Mouse (Mus musculus) spleen, postnatal 10 days (tissue): Measurements from ENCODE around the gene Etfa.

Experiments
- DNase-seq, 2 experiments: peaks; one replicate each; pipeline ENCODE4 v3.0.0; 2021 to 2022; ENCODE audit warnings: low spot score in 2 of 2

Etfa gene

DNA sequence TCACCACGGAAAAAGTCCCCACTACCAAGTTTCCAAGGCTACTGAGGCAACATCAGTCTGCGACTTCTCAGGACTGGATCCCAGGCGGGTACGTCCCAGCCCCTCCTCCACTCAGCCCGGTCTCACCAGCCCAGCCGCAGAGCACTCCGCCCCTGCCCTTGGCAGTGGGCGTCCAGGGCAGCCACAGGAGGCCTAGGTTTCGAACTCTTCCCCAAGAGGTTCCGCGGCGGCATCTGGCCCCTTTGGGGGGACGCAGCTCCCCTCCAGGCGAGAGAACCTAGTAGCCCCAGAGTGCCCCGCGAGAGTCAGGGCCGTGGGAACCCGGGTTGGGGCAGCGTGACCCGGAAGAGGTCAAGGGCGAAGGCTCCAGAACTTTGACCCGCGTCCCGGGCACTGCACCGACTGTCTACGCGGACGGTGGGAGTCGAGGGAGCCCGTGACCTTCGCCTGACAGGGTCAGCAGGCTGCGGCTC, 486 bp downstream of the Etfa start:
- DNase-seq = peak in 1 of 2 experiments; percentile 72

GRCm38 (mm10) chr9:55510651-55511235, 1.3 kb downstream of the Etfa start:
- DNase-seq = no peak

DNA sequence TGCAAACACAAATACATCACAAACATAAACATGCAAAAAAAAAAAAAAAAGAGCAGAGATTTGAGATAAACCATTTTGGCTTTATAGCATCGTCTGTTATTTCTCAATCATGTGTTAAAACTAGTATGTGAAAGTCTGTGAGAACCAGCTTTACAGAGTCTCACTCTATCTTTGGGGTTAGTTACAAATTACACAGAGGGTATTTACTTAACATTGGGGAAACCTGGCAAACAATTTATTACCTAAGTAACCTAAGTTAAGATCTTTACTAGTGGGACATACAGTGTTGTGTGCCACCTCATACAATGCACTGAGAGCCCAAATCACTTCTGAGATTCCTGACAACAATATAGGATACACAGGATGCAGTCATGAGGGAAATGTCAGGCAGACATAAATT, 2.3 kb downstream of the Etfa start:
- no peak for DNase-seq

DNA sequence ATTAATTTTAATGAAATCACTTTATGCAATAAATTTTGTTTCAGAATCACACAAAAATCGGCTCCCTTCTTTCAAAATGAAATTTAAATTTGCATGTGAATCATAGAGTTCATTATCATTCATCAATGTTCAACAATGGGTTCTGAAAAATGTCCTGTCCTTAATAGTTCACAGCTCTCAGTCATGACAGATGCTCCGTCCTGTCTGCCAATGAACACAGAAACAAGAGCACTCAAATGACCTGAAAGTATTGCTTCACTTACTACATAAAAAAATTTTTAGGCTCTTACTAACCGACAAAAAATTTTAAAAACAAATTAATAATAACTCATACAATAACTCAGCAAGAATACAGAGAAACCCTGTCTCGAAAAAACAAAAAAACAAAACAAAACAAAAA, 3.3 kb downstream of the Etfa start:
- DNase-seq = no peak

- DNase-seq = no peak
Measured at GRCm38 (mm10) chr9:55507922-55508321, 4.1 kb downstream of the Etfa start.

DNA sequence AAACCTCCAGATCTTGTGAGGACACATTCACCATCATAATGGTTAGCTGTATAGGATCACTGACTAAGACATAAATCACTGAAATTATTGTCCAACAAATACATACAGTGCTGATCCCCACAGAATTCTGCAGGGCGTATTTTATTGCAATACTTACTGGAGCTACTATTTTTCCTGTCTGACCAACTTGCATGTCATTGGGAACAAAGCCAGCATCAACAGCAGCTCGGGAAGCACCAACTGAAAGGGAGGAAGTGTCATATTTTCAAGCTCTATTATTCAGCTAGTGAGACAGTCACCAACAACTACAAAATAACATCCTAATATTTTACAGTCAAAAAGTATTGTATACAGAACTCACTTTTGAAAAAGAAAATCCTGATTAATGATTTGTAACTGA, 29.9 kb downstream of the Etfa start:
- DNase-seq = no peak

GRCm38 (mm10) chr9:55478699-55479098, 33.3 kb downstream of the Etfa start:
- no peak for DNase-seq

- no peak for DNase-seq
Measured at GRCm38 (mm10) chr9:55476084-55476483, 36.0 kb downstream of the Etfa start.

- DNase-seq = no peak
Measured at GRCm38 (mm10) chr9:55468397-55468796, 43.6 kb downstream of the Etfa start.

DNA sequence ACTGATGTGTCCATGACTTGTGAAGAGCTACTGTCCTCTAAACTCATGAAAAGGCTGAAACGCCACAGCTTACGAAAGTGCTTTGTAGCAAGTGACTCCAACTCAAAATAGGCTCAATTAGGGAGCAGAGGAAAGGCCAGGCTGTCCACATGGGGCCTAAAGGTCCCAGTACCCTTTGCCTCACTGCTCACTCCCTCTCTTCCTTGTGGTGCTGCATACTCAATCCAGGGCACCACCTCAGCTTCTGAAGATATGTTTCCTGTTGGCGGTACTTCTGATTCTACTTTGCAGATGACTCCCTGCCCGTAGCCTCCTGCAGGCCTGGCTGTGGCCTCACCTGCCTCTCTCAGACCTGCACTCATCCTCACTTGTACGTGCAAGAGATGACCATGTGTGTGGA, 58.7 kb downstream of the Etfa start:
- no peak for DNase-seq

- DNase-seq = no peak
Measured at GRCm38 (mm10) chr9:55452906-55453305, 59.1 kb downstream of the Etfa start.

DNA sequence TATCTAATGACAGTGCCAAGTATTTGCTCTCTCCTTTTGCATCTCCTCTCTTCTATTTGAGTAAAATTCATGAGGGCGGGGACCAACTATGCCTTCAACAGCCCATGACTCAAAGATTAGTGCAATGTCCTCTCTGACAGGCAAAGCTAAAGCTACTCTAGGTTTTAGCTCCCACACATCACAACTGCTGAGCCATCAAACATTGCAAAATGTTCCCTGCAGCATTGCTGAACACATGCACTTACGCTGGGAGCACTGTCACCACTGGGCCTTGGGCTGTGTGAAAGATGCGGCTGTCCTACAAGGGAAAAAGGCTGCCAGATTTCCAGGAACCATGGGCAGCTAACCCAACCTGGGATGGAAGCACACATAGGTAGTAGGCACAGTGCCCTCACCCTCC, 60.6 kb downstream of the Etfa start:
- no peak for DNase-seq

DNA sequence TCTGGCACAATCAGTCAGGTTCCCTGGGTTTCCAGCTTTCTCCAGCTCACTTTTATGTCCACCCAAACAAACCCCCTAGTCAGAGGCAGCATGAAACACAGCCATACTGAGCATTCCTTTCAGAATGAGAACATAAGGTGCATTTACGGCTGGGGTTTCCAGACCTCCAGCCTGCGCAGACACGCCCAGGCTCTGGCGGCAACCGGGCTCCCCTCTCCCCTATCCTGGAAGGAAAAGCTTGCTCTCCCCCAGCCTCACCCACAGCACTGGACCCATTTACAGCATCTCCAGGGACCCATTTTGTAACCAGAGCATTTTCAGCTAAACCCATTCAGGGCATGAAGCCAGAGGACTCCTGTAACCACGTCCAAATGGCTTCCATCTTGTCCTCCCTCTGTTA, 62.0 kb downstream of the Etfa start:
- DNase-seq = no peak

GRCm38 (mm10) chr9:55449108-55449507, 62.9 kb downstream of the Etfa start:
- no peak for DNase-seq

GRCm38 (mm10) chr9:55447509-55447908, 64.5 kb downstream of the Etfa start:
- DNase-seq = no peak

DNA sequence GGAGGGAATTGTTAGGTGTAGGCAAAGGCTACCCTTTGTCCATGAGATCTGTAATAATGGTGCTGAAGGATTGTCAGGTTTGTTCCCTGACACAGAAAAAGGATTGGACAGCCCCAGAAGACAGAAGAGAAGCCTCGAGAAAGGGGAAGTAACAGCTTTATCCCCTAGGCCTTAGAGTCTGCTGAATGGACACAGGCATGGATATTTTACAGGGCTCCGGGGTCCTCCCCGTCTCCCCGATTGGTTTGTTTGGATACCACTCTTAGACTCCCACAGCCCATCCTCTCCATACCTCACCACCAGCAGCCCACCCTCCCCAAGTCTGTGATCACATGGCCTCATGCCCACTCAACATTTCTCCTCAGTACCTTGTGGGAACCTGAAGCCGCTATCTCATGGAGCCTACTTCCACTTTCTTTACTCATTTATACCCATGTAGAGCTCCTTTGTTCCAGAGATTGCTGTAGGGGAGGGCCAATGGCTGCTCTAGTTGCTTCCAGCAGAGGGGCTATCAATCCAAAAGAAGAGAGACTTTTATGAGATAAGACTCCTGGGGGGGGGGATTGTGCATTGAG, 72.8 kb downstream of the Etfa start:
- DNase-seq = no peak

- DNase-seq = no peak
Measured at GRCm38 (mm10) chr9:55438433-55438832, 73.6 kb downstream of the Etfa start.

- no peak for DNase-seq
Measured at GRCm38 (mm10) chr9:55433875-55434274, 78.2 kb downstream of the Etfa start.

DNA sequence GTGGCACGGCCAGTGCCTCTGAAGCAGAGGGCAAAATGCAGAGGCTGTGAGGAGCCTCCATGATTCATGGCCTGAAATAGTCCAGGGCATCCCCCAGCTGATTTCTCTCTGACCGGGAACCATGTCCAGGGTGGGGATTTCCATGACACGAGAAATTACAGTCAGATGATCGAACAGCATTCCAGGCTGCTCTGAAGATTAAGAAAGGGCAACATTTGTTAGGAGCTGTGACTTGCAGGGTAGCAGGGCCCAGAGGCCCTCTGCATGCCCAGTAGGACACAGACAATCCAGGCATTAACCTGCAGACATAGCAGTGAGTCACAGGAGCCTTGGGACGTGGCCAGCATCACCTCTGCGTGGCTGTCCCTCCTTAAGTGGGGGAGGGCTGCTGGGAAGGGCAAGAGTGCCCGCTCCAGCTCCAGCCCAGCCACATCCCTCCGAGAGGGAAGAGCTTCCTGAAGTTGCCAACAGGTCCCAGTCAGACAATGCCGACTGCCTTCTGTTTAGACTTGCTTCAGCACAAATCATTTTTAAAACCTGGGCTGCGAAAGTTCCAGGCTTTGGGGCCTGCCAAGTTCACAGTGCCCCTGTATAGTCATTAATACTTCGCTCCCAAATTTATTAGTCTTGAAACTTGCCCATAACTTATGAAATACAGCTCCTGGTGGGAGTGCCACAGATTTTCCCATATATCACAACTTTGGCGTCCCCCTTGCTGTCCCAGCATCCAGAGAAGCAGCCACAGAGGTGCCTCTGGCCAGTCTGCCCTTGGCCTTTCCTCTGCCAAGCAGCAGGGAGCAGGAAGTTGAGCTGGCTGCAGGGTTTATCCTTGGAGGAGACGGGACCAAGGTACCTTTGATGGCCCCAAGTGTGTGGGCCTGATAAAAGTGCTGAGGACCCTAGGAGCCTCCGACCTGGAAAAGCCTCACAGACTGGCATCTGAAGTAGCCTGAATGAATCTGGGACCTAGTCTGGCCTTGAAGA, 79.4 kb downstream of the Etfa start:
- no peak for DNase-seq

DNA sequence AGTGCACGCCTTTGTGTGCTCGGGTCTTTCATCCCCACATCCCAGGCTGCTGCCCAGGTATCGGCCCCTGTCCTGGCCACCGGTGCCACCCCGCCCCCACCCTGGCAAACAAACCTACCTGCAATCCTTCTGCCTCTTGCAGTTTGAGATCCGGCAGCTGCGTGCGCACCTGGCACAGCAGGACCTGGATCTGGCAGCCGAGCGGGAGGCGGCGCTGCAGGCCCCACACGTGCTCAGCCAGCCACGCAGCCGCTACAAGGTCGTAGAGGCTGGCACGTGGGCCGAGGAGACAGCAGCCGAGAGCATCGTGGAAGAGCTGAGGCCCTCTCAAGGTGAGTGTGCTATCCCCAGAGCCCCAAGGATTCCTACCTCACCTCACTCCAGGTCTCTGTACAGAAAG, 81.9 kb downstream of the Etfa start:
- DNase-seq = no peak

- DNase-seq = peak; percentile 42 to 73
Measured at GRCm38 (mm10) chr9:55429242-55429975, 82.6 kb downstream of the Etfa start.

GRCm38 (mm10) chr9:55425271-55425810, 86.7 kb downstream of the Etfa start:
- no peak for DNase-seq
